Mouse (Mus musculus) hindbrain, embryonic 11.5 days (tissue): Measurements from ENCODE around the gene Ptpn18. TPM values are rescaled to one million over a fixed set of nuclear protein-coding genes. Genes with fewer than 3 reads are reported as not detected.
"Not testable (repeated sequence)": the region's sequence is repeated elsewhere in the genome, so short reads cannot be mapped to it uniquely, and the experiment has no call there.

ENCODE experiments used
- ATAC-seq: fragments of 200-750 bp; cut with Nextera tagmentation; 2 replicates; pipeline ENCODE4 v1.8.0; 2017; ENCODE audit warnings: mild to moderate bottlenecking, moderate TSS enrichment, moderate library complexity; ENCODE audit not compliant: low FRiP score
- DNase-seq: peaks from one replicate; pipeline ENCODE4 v3.0.0-alpha.2; 2015; ENCODE audit warnings: low spot score
- H3K27ac ChIP-seq: fragments of 300-500 bp; sonication (generic); 2 replicates; pipeline ENCODE4 v1.5.1; 2014; ENCODE audit warnings: mild to moderate bottlenecking, low read depth, low read length
- H3K27me3 ChIP-seq: fragments of 300-500 bp; sonication (generic); 2 replicates; pipeline ENCODE4 v1.6.1; 2014; ENCODE audit warnings: mild to moderate bottlenecking, low read length, moderate library complexity, mixed read lengths; ENCODE audit not compliant: control insufficient read depth, insufficient read depth
- H3K36me3 ChIP-seq: fragments of 300-500 bp; sonication (generic); 2 replicates; pipeline ENCODE4 v1.6.1; 2014; ENCODE audit warnings: mild to moderate bottlenecking, low read length, moderate library complexity, mixed read lengths; ENCODE audit not compliant: control insufficient read depth, insufficient read depth
- H3K4me1 ChIP-seq: fragments of 300-500 bp; sonication (generic); replicated peaks from 2 replicates; pipeline ENCODE4 v1.6.1; 2014; ENCODE audit warnings: low read length, mixed read lengths; ENCODE audit not compliant: control insufficient read depth, insufficient read depth
- H3K4me2 ChIP-seq: fragments of 300-500 bp; sonication (generic); replicated peaks from 2 replicates; pipeline ENCODE4 v1.6.1; 2014; ENCODE audit warnings: mild to moderate bottlenecking, low read depth, low read length
- H3K4me3 ChIP-seq: fragments of 300-500 bp; sonication (generic); 2 replicates; pipeline ENCODE4 v1.5.1; 2014; ENCODE audit warnings: low read depth, low read length
- H3K9ac ChIP-seq: fragments of 300-500 bp; sonication (generic); 2 replicates; pipeline ENCODE4 v1.6.1; 2014; ENCODE audit warnings: low read depth, low read length
- H3K9me3 ChIP-seq: fragments of 300-500 bp; sonication (generic); 2 replicates; pipeline ENCODE4 v1.6.1; 2016; ENCODE audit warnings: low read length; ENCODE audit not compliant: control insufficient read depth
- WGBS: fragments of 180-500 bp; shearing (Covaris S2); extraction: QIAGEN DNeasy Blood & Tissue Kit; methylation state at CpG from one replicate; pipeline ENCODE4 v1.1.7; 2014; 5-methylcytosine and 5-hydroxymethylcytosine counted together
- polyA plus RNA-seq: library from polyadenylated mRNA; unstranded; fragments of >200 nt; fragmentation: Nextera tagmentation; extraction: Ambion mirVana; gene quantifications from 2 replicates; pipeline ENCODE4 v1.2.1, GENCODE M21; 2014

Ptpn18 gene
- polyA plus RNA-seq, 1 experiment from 2014 or later: 9.6 TPM

- WGBS: 51% methylated on average over 5 of the region's 5 CpGs
- Histone ChIP-seq H3K4me1 (no peaks in the 10 kb centered on the region), H3K4me3 (no peak overlapping the region), H3K27ac (no peak overlapping the region), H3K4me2 (no peak overlapping the region), H3K27me3 (no peaks in the 10 kb centered on the region), H3K36me3 (no peaks in the 10 kb centered on the region), H3K9me3 (no peaks in the 10 kb centered on the region), H3K9ac (no peak overlapping the region)
- DNase-seq: no peak
- no peak for ATAC-seq
Observed at GRCm38 (mm10) chr1:34516595-34516994, 57.0 kb downstream of the Ptpn18 start.

GRCm38 (mm10) chr1:34517297-34517696, 57.7 kb downstream of the Ptpn18 start:
- not testable (repeated sequence) for H3K27ac ChIP-seq, H3K4me2 ChIP-seq, H3K4me1 ChIP-seq, DNase-seq, H3K9ac ChIP-seq, H3K4me3 ChIP-seq, ATAC-seq, H3K36me3 ChIP-seq, H3K27me3 ChIP-seq, H3K9me3 ChIP-seq
- 59% methylated on average over 6 of the region's 6 CpGs for WGBS

GRCm38 (mm10) chr1:34517797-34518196, 58.2 kb downstream of the Ptpn18 start:
- 72% methylated on average over 1 of the region's 1 CpGs for WGBS
- H3K4me2 ChIP-seq, H3K9me3 ChIP-seq, DNase-seq, H3K27ac ChIP-seq, H3K36me3 ChIP-seq, ATAC-seq, H3K27me3 ChIP-seq, H3K4me1 ChIP-seq, H3K9ac ChIP-seq, H3K4me3 ChIP-seq: not testable (repeated sequence)

GRCm38 (mm10) chr1:34518259-34518658, 58.7 kb downstream of the Ptpn18 start:
- DNase-seq (no peak), ATAC-seq (no peak)
- no peaks in the 10 kb centered on the region for H3K9me3 ChIP-seq
- H3K27me3 ChIP-seq: no peaks in the 10 kb centered on the region
- H3K27ac ChIP-seq: no peak overlapping the region
- no peak overlapping the region for H3K4me3 ChIP-seq
- H3K9ac ChIP-seq: no peak overlapping the region
- H3K36me3 ChIP-seq: no peaks in the 10 kb centered on the region
- H3K4me1 ChIP-seq: no peaks in the 10 kb centered on the region
- no peak overlapping the region for H3K4me2 ChIP-seq
- WGBS: 77% methylated on average over 1 of the region's 1 CpGs

GRCm38 (mm10) chr1:34522205-34522849, 62.8 kb downstream of the Ptpn18 start:
- no peaks in the 10 kb centered on the region for H3K4me1 ChIP-seq
- DNase-seq: no peak
- WGBS: 88% methylated on average over 6 of the region's 6 CpGs
- no peak overlapping the region for H3K4me2 ChIP-seq
- H3K27ac ChIP-seq: no peak overlapping the region
- no peaks in the 10 kb centered on the region for H3K9me3 ChIP-seq
- H3K36me3 ChIP-seq: no peaks in the 10 kb centered on the region
- H3K4me3 ChIP-seq: no peak overlapping the region
- no peak for ATAC-seq
- H3K9ac ChIP-seq: no peak overlapping the region
- H3K27me3 ChIP-seq: no peaks in the 10 kb centered on the region

- 86% methylated on average over 3 of the region's 3 CpGs for WGBS
Observed at GRCm38 (mm10) chr1:34522850-34523244, 63.3 kb downstream of the Ptpn18 start.

GRCm38 (mm10) chr1:34523647-34524046, 64.1 kb downstream of the Ptpn18 start:
- DNase-seq (no peak), ATAC-seq (no peak)
- Histone ChIP-seq H3K4me1 (no peaks in the 10 kb centered on the region), H3K4me2 (no peak overlapping the region), H3K9me3 (no peaks in the 10 kb centered on the region), H3K36me3 (no peaks in the 10 kb centered on the region), H3K27me3 (no peaks in the 10 kb centered on the region), H3K4me3 (no peak overlapping the region), H3K9ac (no peak overlapping the region), H3K27ac (no peak overlapping the region)
- WGBS: 95% methylated on average over 3 of the region's 3 CpGs

More at GRCm38 (mm10) chr1:34522850-34523244, 63.3 kb downstream of the Ptpn18 start:
- no peak overlapping the region for H3K27ac ChIP-seq
- no peaks in the 10 kb centered on the region for H3K4me1 ChIP-seq
- H3K4me2 ChIP-seq: no peak overlapping the region
- ATAC-seq (no peak), DNase-seq (no peak)
- H3K9ac ChIP-seq: no peak overlapping the region
- H3K4me3 ChIP-seq: no peak overlapping the region
- H3K27me3 ChIP-seq: no peaks in the 10 kb centered on the region
- H3K9me3 ChIP-seq: no peaks in the 10 kb centered on the region
- no peaks in the 10 kb centered on the region for H3K36me3 ChIP-seq

Other genes starting within 250 kb of the Ptpn18 start
- 68.5 and 69.2 TPM in 2 replicates for gene Ccdc115, start 20.1 kb upstream of the Ptpn18 start, polyA plus RNA-seq
- 87.7 and 94.5 TPM in 2 replicates for gene Imp4, start 19.9 kb upstream of the Ptpn18 start, polyA plus RNA-seq
- not detected in 2 replicates for gene Prss39, start 38.6 kb downstream of the Ptpn18 start, polyA plus RNA-seq
- gene Cfc1, start 75.9 kb downstream of the Ptpn18 start, polyA plus RNA-seq: not detected in 2 replicates
- gene Prss40, start 101.2 kb downstream of the Ptpn18 start, polyA plus RNA-seq: not detected in 2 replicates
- gene Amer3, start 119.9 kb downstream of the Ptpn18 start, polyA plus RNA-seq: 4.1 and 4.3 TPM in 2 replicates